Mouse (Mus musculus) gastrocnemius, postnatal 25 days (tissue): ENCODE data around the gene Mapkapk3. TPM values are rescaled to one million over a fixed set of nuclear protein-coding genes. Genes with fewer than 3 reads are reported as not detected.

Experiments
- microRNA-seq, 2 experiments: library from miRNA; unstranded; fragments of <30 nt; microRNA quantifications; one replicate each; pipeline ENCODE4 v1.2.0; 2021; ENCODE audit warnings: borderline replicate concordance in 2 of 2
- total RNA-seq, 2 experiments: library from RNA; stranded (reverse); gene quantifications; 1 replicate in 1 of 2; 2 replicates in 1 of 2; pipeline ENCODE4 v1.2.3; 2021

Mapkapk3 gene
- total RNA-seq, 2 experiments from 2014 or later: 27.7 to 32.1 TPM

Small RNA genes lying within 50 kb of the gene (microRNA-seq; reads per million reads assigned to microRNA genes)
- 0 reads per million in 2 experiments for gene Gm22238

Other genes starting within 250 kb of the Mapkapk3 start
- gene Dock3, start 58.0 kb downstream of the Mapkapk3 start, total RNA-seq: under 1 TPM in 1 of 2 experiments, not detected in 1; 0.13 TPM
- gene Cish, start 6.1 kb upstream of the Mapkapk3 start, total RNA-seq: 100 to 1,000 TPM in 1 of 2 experiments, 1 to 10 TPM in 1; 2.3 to 100 TPM
- gene Hemk1, start 48.5 kb upstream of the Mapkapk3 start, total RNA-seq: 10 to 100 TPM; 12.8 to 15.7 TPM
- 10 to 100 TPM; 34.1 to 44.0 TPM for gene 6430571L13Rik, start 50.7 kb upstream of the Mapkapk3 start, total RNA-seq
- under 1 TPM; 0.83 to 0.84 TPM for gene Cacna2d2, start 109.7 kb upstream of the Mapkapk3 start, total RNA-seq
- gene Tmem115, start 244.1 kb upstream of the Mapkapk3 start, total RNA-seq: 10 to 100 TPM; 14.8 to 15.2 TPM